Mouse (Mus musculus) liver, embryonic 15.5 days (tissue): ENCODE results near the gene Arap1. TPM values are rescaled to one million over a fixed set of nuclear protein-coding genes. Genes with fewer than 3 reads are reported as not detected.

Experiments
- ATAC-seq: fragments of 200-750 bp; cut with Nextera tagmentation; 2 replicates; pipeline ENCODE4 v1.8.0; 2017; ENCODE audit warnings: moderate number of reproducible peaks, mild to moderate bottlenecking, moderate library complexity; ENCODE audit not compliant: insufficient read depth
- H3K27ac ChIP-seq: fragments of 300-500 bp; sonication (generic); replicated peaks from 2 replicates; pipeline ENCODE4 v1.5.1; 2015; ENCODE audit warnings: mild to moderate bottlenecking, inconsistent platforms
- H3K27me3 ChIP-seq: fragments of 300-500 bp; sonication (generic); 2 replicates; pipeline ENCODE4 v1.6.1; 2015; ENCODE audit warnings: mild to moderate bottlenecking, inconsistent platforms
- H3K36me3 ChIP-seq: fragments of 300-500 bp; sonication (generic); replicated peaks from 2 replicates; pipeline ENCODE4 v1.6.1; 2015; ENCODE audit warnings: moderate library complexity, mild to moderate bottlenecking, inconsistent platforms
- H3K4me1 ChIP-seq: fragments of 300-500 bp; sonication (generic); replicated peaks from 2 replicates; pipeline ENCODE4 v1.6.1; 2015; ENCODE audit warnings: inconsistent platforms
- H3K4me2 ChIP-seq: fragments of 300-500 bp; sonication (generic); 2 replicates; pipeline ENCODE4 v1.6.1; 2015; ENCODE audit warnings: moderate library complexity, mild to moderate bottlenecking, inconsistent platforms
- H3K4me3 ChIP-seq: fragments of 300-500 bp; sonication (generic); replicated peaks from 2 replicates; pipeline ENCODE4 v1.5.1; 2015; ENCODE audit warnings: mild to moderate bottlenecking, inconsistent platforms
- H3K9ac ChIP-seq: fragments of 300-500 bp; sonication (generic); 2 replicates; pipeline ENCODE4 v1.6.1; 2015; ENCODE audit warnings: moderate library complexity, mild to moderate bottlenecking, inconsistent platforms
- H3K9me3 ChIP-seq: fragments of 300-500 bp; sonication (generic); replicated peaks from 2 replicates; pipeline ENCODE4 v1.6.1; 2016; ENCODE audit warnings: inconsistent platforms
- WGBS: fragments of 180-500 bp; shearing (Covaris S2); methylation state at CpG from one replicate; pipeline ENCODE4 v1.1.7; 2015; ENCODE audit warnings: mixed read lengths; ENCODE audit not compliant: insufficient replicate concordance; 5-methylcytosine and 5-hydroxymethylcytosine counted together
- polyA plus RNA-seq: library from polyadenylated mRNA; unstranded; fragments of >200 nt; fragmentation: Nextera tagmentation; extraction: Ambion mirVana; gene quantifications from 2 replicates; pipeline ENCODE4 v1.2.1, GENCODE M21; 2015

Arap1 gene
- polyA plus RNA-seq, 1 experiment from 2014 or later, result 14.5 TPM

DNA sequence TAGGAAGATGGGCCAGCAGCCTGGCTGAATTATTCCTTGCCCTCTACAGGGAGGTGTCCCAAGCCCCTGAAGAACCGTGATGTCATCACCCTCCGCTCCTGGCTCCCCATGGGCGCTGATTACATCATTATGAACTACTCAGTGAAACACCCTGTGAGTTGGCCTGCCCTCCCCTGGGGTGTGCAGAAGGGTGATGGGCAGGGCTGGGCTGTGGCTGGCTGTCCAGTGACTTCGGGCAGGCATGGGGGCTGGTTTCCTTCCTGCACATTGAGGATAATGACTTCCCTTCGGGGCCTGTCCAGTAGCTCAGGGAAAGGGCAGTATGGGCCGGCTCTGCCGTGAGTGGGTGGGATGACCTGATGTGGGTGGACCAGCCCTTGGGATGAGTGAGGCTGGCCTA is 4.7 kb upstream of the Arap1 start:
- no peak overlapping the region for H3K4me2 ChIP-seq
- peaks cover 50% of the 10 kb centered on the region for H3K36me3 ChIP-seq
- H3K4me3 ChIP-seq, result no peak overlapping the region
- H3K27me3 ChIP-seq, result no peaks in the 10 kb centered on the region
- H3K9ac ChIP-seq, result no peak overlapping the region
- H3K27ac ChIP-seq, result no peak overlapping the region
- H3K9me3 ChIP-seq, result no peaks in the 10 kb centered on the region
- WGBS, result 43% methylated on average over 7 of the region's 7 CpGs
- peak; percentile 10; the same call in 1 of the 2 replicates for ATAC-seq
- H3K4me1 ChIP-seq, result peaks cover 65% of the 10 kb centered on the region

DNA sequence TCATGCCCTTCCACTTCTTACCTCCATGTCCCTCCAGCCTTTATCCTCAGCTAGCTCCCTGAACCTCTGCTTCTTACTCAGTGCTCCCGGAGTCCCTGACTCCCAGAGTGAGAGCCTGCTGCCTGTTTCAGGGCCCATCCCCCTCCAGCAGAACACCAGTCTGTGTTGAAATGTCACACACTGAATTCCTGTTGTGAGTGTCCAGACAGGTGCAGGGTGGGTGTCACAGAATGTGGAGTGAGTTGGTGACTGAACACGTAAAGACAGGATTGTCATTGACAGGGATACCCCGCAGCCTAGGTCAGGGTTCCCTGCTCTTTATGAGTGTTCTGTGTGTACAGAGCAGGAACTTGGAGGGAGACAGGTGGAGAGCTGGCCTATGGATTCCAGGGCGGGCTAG is 3.0 kb upstream of the Arap1 start:
- H3K4me2 ChIP-seq, result no peak overlapping the region
- H3K4me1 ChIP-seq, result peaks cover 79% of the 10 kb centered on the region
- no peak overlapping the region for H3K27ac ChIP-seq
- H3K9me3 ChIP-seq, result no peaks in the 10 kb centered on the region
- H3K27me3 ChIP-seq, result no peaks in the 10 kb centered on the region
- no peak overlapping the region for H3K4me3 ChIP-seq
- no peak for ATAC-seq
- H3K36me3 ChIP-seq, result peaks cover 41% of the 10 kb centered on the region
- WGBS, result 70% methylated on average over 4 of the region's 4 CpGs
- H3K9ac ChIP-seq, result no peak overlapping the region

DNA sequence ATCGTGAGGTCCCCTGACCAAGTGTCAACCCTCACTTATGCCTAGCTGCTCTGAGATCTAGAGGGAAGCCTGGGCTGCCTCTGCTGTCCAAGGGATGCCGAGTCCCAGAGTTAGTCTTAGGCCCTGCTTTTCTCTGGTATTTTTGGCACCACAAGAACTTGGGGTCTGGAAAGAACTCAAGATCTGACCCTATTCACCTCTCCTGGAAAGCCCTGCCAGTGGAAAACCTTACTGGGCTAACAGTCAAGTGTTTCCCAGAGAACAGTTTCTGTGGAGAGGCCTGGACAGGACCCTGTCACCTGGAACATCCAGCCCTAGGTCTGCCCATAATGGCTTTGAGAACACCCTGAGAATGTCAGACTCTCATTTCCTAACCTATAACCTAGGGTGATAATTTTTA is 876 bp upstream of the Arap1 start:
- H3K27ac ChIP-seq, result peak overlapping the region; percentile 38; the same call in 1 of the 2 replicates

DNA sequence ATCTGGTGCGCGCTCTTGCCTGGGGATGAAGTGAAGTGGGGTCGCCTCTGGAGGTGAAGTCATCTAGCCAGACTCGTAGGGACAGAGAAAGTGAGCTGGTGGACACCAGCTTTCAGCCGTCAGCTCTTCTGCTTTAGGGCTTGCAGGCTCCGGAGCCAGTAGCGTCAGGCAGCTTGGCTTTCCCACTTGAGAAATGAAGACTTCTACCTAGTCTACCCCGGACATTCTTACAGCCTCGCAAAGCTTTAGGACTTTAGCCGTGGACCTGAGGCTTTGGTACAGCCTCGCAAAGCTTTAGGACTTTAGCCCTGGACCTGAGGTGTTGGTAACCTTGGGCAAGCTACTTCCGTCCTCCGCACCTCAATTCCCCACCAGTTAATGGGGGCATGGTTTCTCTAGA is 445 bp downstream of the Arap1 start:
- Histone ChIP-seq H3K9ac (peak overlapping the region; percentile 59), H3K4me3 (peak overlapping the region; percentile 63), H3K36me3 (peaks cover 29% of the 10 kb centered on the region), H3K4me1 (peaks cover 74% of the 10 kb centered on the region), H3K4me2 (peak overlapping the region; percentile 90), H3K9me3 (no peaks in the 10 kb centered on the region), H3K27me3 (no peaks in the 10 kb centered on the region), H3K27ac (peak overlapping the region; percentile 59)
- 0 out of 2 replicates have a peak, but pooled peaks have one; percentile 4 for ATAC-seq
- WGBS, result 2% methylated on average over 13 of the region's 13 CpGs

More for the DNA sequence above, 876 bp upstream of the Arap1 start:
- 67% methylated on average over 2 of the region's 2 CpGs for WGBS
- H3K9me3 ChIP-seq, result no peaks in the 10 kb centered on the region
- no peaks in the 10 kb centered on the region for H3K27me3 ChIP-seq
- H3K4me1 ChIP-seq, result peaks cover 71% of the 10 kb centered on the region
- H3K9ac ChIP-seq, result no peak overlapping the region
- ATAC-seq, result no peak
- H3K36me3 ChIP-seq, result peaks cover 41% of the 10 kb centered on the region
- H3K4me2 ChIP-seq, result peak overlapping the region; percentile 90; the same call in 1 of the 2 replicates
- no peak overlapping the region for H3K4me3 ChIP-seq

DNA sequence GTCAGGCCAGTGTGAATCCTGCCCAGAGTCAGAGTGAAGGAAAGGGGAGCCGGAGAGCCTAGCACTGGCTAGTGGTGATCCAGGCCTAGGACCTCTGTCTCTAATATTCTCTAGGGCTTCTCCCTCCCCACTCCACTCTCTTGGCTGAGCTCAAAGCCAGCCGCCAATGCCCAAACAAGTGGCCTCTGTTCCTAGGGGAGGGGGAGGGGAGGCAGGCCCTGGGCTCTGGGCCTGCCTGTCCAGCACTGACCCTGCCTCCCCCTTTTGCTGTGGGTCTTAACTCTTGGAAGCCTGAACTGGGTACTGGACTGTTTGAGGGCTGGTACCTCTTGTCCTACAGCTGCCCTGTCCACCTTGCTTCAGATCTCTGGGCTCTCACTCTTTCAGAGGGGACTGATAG is 2.0 kb downstream of the Arap1 start:
- Histone ChIP-seq H3K27me3 (no peaks in the 10 kb centered on the region), H3K27ac (no peak overlapping the region), H3K9ac (no peak overlapping the region), H3K4me1 (peaks cover 78% of the 10 kb centered on the region), H3K9me3 (no peaks in the 10 kb centered on the region), H3K4me3 (no peak overlapping the region; the same call in 1 of the 2 replicates), H3K36me3 (peaks cover 14% of the 10 kb centered on the region), H3K4me2 (peak overlapping the region; percentile 90)
- WGBS, result 70% methylated on average over 2 of the region's 2 CpGs
- no peak for ATAC-seq

GRCm38 (mm10) chr7:101352404-101352803 is 4.5 kb downstream of the Arap1 start:
- H3K9me3 ChIP-seq, result no peaks in the 10 kb centered on the region
- H3K4me2 ChIP-seq, result no peak overlapping the region
- ATAC-seq, result no peak
- no peak overlapping the region for H3K9ac ChIP-seq
- H3K36me3 ChIP-seq, result no peaks in the 10 kb centered on the region
- no peaks in the 10 kb centered on the region for H3K27me3 ChIP-seq
- no peak overlapping the region for H3K4me3 ChIP-seq
- peaks cover 75% of the 10 kb centered on the region for H3K4me1 ChIP-seq
- WGBS, result 33% methylated on average over 4 of the region's 4 CpGs
- H3K27ac ChIP-seq, result no peak overlapping the region; the same call in 1 of the 2 replicates

DNA sequence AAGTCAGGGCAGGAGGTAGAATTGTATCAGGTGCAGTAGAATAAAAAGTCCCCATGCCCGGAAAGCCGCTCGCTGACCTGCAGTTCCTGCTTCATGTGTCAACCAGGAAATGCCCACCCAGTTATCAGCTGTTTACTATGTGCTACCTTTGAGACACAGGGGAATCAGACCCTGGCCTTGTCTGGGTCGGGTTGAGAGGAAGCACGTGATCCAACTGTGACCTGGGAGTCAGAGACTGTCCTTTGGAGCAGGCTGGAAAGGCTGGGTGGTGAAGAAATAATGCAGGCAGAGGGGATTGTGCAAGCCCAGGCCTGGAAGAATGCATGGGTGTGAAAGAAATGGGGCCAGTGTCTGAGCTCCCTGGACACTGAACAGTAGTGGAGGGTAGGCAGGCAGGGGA is 6.6 kb downstream of the Arap1 start:
- Histone ChIP-seq H3K9ac (no peak overlapping the region), H3K27ac (peak overlapping the region; percentile 82), H3K4me2 (peak overlapping the region; percentile 23), H3K27me3 (no peaks in the 10 kb centered on the region), H3K4me3 (no peak overlapping the region), H3K9me3 (no peaks in the 10 kb centered on the region), H3K36me3 (no peaks in the 10 kb centered on the region), H3K4me1 (peaks cover 61% of the 10 kb centered on the region)
- ATAC-seq, result peak; percentile 76
- WGBS, result 39% methylated on average over 5 of the region's 5 CpGs

DNA sequence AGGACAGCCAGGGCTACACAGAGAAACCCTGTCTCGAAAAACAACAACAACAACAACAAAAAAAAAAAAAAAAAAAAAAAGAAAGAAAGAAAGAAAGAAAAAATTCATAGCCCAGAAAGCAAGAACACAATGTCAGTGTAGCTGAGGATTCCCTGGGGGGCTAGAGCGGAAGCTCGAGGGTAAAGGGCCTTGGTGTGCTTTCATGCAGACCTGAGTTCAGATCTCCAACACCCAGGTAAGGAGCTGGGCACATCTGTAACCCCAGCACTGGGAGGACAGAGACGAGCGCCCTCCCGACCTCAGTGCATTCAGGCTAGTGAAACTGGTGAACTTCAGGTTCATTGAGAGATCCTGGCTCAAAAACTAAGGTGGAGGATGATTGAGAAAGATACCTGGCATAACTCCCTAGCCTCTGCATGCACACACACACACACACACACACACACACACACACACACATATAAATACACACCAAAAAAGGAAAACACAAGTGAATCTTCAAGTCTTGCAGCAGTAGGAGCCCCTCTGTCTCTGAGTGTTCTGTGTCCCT is 7.8 kb downstream of the Arap1 start:
- no peaks in the 10 kb centered on the region for H3K9me3 ChIP-seq
- no peak overlapping the region for H3K27ac ChIP-seq
- no peaks in the 10 kb centered on the region for H3K36me3 ChIP-seq
- ATAC-seq, result no peak
- 70% methylated on average over 6 of the region's 6 CpGs for WGBS
- H3K27me3 ChIP-seq, result no peaks in the 10 kb centered on the region
- no peak overlapping the region for H3K4me3 ChIP-seq
- no peak overlapping the region for H3K4me2 ChIP-seq
- peaks cover 62% of the 10 kb centered on the region for H3K4me1 ChIP-seq
- no peak overlapping the region for H3K9ac ChIP-seq

GRCm38 (mm10) chr7:101356868-101357267 is 9.0 kb downstream of the Arap1 start:
- H3K4me2 ChIP-seq, result no peak overlapping the region
- ATAC-seq, result no peak
- H3K27ac ChIP-seq, result peak overlapping the region; percentile 29; the same call in 1 of the 2 replicates
- H3K4me3 ChIP-seq, result no peak overlapping the region
- H3K27me3 ChIP-seq, result no peaks in the 10 kb centered on the region
- 25% methylated on average over 3 of the region's 3 CpGs for WGBS
- H3K36me3 ChIP-seq, result no peaks in the 10 kb centered on the region
- no peaks in the 10 kb centered on the region for H3K9me3 ChIP-seq
- peaks cover 66% of the 10 kb centered on the region for H3K4me1 ChIP-seq
- H3K9ac ChIP-seq, result no peak overlapping the region

DNA sequence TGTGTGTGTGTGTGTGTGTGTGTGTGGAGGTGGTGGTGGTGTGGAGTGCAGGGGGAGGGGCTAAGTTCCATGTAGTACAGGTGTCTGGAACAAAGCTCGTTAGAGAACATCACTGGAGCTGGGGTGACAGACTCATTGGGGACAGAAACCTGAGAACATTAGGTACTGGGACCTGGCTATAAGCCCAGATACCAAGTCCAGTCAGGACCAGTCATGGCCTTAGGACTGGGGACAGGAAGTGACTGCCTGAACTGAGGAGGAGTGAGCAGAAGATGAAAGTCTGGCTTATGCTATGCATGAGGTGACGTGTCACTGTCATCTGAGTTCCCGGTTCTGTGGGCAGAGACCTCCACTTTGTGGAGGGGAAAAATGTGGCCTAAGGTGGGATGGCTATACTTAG is 12.5 kb downstream of the Arap1 start:
- Histone ChIP-seq H3K4me3 (no peak overlapping the region), H3K4me2 (no peak overlapping the region), H3K27ac (no peak overlapping the region), H3K36me3 (no peaks in the 10 kb centered on the region), H3K4me1 (peaks cover 55% of the 10 kb centered on the region), H3K9me3 (no peaks in the 10 kb centered on the region), H3K27me3 (no peaks in the 10 kb centered on the region), H3K9ac (no peak overlapping the region)
- 37% methylated on average over 3 of the region's 3 CpGs for WGBS
- no peak for ATAC-seq

- WGBS, result 40% methylated on average over 4 of the region's 4 CpGs
- Histone ChIP-seq H3K4me1 (peaks cover 54% of the 10 kb centered on the region), H3K4me2 (peak overlapping the region; percentile 33), H3K9me3 (no peaks in the 10 kb centered on the region), H3K9ac (no peak overlapping the region), H3K36me3 (no peaks in the 10 kb centered on the region), H3K27me3 (no peaks in the 10 kb centered on the region), H3K4me3 (no peak overlapping the region), H3K27ac (peak overlapping the region; percentile 48)
- ATAC-seq, result no peak
These were observed 13.2 kb downstream of the Arap1 start for GRCm38 (mm10) chr7:101361021-101361420.

- ATAC-seq, result no peak
- Histone ChIP-seq H3K4me1 (peaks cover 46% of the 10 kb centered on the region), H3K36me3 (no peaks in the 10 kb centered on the region), H3K27ac (peak overlapping the region; percentile 48), H3K9me3 (no peaks in the 10 kb centered on the region), H3K27me3 (no peaks in the 10 kb centered on the region), H3K9ac (no peak overlapping the region), H3K4me2 (peak overlapping the region; percentile 33), H3K4me3 (peak overlapping the region; percentile 18; the same call in 1 of the 2 replicates)
- WGBS, result 45% methylated on average over 4 of the region's 4 CpGs
These were observed 13.9 kb downstream of the Arap1 start for GRCm38 (mm10) chr7:101361767-101362166.
